Mouse (Mus musculus) testis, postnatal 14 days (tissue): ENCODE data around the gene Clmn.
A peak's percentile ranks its signal among the peaks of the same experiment; 100 is the strongest.

Experiments
- DNase-seq: peaks from one replicate; pipeline ENCODE4 v3.0.0; 2021; ENCODE audit warnings: low spot score

The Clmn gene

DNA sequence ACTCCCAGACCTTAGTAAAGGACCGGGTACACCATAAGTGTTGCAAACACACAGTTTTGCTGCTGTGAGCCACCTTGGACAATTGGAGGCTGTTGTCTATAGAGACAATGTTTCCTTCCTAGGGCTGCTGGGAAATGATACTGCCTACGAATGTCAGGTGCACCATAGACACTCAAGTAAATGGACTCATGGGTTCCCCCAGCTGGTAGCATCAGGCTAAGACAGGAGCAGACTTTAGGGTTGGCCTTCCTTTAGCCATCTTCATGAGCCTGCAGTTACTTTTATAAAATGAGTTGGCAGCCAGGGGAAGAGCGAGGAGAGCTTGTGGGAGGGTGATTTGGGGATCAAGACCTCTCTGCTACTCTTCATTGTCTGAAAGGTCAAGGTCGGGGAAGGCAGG is 52.2 kb downstream of the Clmn start:
- DNase-seq = peak; percentile 50

DNA sequence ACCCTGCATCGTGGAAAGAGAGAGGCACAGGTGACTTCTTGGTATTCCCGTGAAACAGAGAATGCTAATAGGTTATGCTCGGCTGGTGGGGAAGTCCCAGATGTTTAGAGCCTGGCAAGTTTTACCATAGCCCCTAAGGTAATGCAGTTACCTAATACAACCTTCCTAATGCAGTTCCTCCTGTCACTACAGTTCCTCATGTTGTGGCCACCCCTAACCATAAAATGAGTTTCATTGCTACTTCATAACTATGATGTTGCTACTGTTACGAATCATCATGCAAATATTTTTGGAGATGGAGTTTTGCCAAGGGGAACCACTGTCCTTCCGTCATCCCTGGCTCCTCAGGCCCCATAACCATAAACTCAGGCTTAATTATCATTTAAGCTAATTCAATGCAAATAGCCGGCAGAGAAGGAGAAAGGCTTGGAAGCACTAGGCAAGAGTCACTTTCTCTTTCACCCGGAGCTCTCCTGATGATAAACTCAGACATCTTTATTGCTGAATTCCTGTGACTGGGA is 53.9 kb downstream of the Clmn start:
- no peak for DNase-seq

DNA sequence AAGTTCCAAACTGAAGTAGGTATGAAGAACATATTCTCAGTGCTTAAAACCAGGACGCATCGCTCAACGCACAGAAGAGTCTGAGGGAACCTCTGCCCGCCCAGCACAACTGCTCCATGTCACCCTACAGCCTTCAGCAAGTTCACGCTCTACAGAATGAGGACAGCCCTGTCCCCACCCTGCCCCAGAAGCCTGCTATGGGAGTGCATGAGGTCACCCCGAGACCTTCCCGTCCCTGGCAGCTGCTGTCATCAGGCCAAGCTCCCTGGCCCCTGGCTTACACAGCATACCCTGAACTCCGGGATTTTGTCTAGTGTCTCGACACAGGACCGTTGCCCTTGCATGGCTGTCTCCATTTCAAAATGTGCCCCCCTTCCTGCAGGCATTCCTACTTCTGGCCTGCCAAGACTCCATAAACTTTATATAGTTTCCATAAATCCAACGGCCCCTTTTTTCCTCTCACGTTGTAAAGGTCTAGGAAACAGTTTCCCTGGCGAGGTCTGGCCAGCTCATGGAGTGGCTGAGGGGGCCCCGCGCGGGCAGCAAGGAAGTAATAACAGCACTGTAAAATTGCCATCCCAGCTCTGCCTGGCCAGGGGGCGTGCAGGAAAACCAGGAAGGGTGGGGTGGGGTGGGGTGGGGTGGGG is 56.3 kb downstream of the Clmn start:
- DNase-seq = no peak

DNA sequence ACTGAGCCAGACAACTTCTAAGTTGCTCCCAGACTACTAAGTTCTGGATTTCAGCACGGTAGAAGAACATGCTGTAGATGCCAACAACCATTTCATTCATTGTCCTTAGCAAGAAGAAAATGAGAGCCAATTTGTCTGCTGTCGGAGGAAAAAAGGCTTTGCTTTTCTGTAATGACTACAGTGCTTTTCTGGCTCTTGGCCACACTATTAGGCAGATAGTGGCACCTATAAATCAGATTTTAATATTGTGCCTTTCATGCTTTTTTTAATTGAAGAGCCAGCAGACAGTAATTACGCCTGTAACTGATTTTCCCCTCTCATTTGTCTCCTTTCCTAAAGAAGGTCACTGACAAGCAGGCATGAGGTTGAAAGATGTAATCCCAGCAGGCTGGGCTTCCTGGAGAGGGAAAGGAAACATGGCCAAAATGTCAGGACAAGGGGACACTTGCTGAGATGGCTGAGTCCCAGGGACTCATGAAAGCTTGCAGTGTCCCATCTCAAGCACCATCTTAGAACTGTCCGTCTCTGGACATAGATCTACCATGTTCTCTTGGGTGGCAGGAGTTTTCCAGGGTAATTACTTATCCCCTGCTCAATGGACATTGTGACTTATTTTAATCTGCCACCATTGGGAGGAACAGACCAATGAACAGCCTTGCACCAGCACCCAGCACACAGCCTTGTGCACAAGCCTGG is 58.0 kb downstream of the Clmn start:
- no peak for DNase-seq

DNA sequence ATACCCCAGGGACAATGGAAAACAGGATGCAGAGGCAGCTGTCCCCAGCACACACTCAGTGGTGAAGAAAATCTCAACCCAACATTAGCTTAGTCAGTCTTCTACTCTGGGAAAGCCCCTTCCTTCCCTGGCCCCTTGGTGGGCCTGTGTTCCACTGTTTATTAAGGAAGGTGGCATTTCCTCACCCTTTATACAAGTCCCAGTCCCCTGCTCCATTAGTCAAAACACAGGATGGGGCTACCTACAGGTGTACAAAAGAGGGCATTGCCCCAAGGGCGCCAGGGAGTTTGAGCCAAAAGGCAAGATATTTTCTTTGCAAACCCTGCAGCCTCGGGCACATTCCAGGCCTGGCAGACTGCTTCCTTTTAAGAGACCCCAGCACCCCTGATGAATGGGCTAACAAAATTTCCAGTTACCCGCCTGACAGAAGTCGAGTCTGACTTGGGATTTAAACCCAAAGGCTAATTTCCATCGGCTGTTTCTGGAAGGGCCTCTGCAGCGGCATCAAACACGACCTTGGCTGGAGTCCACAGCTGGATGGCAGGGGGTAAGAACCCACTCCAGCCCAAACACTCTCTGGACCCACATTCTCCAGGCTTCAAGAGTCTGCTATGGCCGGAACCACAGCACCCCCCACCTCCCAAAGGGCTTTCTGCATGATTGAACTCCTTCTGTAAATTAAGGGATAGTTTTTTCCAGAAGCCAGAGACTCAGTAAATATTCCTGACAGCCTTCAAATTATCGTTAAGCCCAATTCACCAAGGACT is 63.2 kb downstream of the Clmn start:
- DNase-seq = no peak

DNA sequence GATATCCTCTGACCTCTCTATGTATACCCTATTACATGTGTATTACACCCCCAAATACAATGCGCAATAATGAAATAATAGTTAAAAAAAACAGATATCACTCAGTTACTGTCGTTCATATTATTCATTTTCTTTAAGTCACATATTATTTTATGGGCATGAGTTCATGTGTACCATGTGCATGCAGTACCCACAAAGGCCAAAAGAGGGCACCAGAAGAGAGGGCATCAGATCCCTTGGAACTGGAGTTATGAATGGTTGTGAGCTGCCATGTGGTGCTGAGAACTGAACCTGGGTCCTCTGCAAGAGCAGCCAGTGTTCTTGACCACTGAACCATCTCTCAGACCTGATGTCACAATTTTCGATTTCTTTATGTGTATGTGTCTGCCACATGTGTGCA is 65.5 kb downstream of the Clmn start:
- no peak for DNase-seq

DNA sequence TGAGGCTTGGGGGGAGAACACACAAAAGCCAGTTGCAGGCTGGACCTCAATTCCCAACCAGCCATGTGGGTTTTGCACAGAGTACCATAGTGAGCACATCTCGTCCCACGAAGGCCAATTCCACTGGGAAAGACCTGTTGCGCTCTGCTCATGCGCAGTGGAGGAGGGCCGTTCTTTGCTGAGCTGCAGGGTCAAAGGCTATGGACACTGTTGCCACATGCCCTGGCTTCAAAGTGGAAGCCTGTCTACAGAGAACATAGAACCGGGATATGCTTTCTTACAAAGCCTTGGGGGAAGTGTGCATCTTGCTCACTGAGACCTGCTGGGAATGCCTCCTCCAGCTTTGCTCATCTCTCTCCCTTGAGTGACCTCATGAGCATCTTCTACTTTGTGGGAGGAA is 67.0 kb downstream of the Clmn start:
- no peak for DNase-seq

DNA sequence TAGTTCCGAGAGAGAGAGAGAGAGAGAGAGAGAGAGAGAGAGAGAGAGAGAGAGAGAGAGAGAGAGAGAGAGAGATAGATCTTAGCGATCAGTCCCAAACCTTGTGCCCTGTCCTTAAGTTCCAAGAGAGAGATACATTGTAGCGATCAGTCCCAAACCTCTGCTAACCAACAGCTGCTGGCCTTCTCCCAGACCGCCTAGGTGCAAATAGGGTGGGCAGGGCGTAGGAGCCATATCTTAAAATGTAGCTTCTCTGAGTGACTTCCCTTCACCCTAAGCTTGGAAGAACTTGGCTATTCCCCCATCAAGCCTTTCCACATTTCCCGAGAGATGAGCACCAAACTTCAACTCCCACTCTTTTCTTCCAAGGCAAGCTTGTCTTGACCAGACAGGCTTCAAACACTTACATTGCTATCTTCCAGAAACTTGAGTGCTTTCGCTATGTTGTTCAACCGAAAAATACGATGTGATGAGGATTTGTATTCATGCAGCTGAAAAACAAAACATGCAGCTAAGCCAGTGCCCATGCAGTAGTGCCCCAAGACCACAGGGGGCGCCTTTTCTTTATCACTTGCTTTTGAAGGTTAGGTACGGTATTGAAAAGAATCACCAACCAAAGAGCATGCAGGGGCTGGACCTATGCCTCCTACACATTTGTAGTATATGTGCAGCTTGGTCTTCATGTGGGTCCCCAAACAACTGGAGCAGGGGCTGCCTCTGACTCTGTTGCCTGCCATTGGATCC is 68.1 kb downstream of the Clmn start:
- DNase-seq = peak; percentile 75

DNA sequence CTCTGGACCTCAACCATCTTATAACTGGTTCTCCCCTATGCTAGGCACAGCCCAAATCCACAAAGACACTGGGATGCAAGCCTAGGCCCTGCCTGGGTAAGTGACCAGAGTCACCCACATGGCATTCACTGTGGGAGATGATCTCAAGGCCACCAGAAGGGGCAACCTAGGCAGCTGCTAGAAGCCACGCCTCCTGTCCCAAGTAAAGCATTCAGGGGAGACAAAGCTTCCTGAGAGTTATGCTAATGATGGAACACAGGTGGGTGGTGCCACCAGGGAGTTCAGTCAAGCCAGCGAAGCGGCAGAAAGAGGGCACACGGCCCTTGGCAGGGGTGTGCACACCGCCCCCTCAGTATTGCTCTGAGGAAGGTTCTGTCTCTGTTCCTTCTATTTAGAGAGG is 69.9 kb downstream of the Clmn start:
- DNase-seq = no peak

DNA sequence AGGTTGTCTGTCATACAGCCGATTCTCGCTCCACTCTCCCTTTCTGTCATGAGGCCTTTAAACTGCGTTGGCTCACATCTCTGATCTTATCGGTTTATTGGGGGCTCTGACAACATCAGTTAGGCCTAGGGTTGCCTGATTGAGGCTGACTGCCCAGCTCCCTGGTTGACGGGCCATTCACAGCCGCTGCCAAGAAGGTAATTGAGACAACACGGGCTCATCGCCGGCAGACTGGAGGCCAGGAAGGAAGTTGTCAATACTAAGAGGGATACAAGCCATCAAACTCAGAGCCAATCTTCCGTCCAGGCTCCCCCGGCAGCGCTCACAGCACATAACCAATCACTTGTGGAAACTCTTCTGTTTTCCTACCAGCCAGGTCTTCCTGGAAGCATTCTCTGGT is 71.4 kb downstream of the Clmn start:
- no peak for DNase-seq

DNA sequence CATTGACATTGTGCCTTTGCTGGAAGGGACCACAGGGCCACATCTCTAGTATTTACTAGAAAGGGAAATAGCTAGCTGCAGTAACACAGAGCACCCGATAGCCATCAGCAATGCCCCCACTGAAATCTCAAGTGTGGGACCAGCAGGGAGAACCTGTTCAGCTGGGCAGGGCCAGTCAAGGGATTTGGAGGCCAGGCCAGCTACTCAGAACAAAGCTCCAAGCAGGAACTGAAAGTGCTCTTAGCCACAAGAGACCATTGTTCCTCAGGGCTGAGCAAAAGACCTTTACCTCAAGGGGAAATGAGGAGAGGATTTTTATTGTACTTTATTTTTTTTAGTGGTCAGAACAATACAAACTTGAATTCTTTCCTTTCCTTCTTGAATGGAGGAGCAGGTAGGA is 87.3 kb downstream of the Clmn start:
- no peak for DNase-seq

DNA sequence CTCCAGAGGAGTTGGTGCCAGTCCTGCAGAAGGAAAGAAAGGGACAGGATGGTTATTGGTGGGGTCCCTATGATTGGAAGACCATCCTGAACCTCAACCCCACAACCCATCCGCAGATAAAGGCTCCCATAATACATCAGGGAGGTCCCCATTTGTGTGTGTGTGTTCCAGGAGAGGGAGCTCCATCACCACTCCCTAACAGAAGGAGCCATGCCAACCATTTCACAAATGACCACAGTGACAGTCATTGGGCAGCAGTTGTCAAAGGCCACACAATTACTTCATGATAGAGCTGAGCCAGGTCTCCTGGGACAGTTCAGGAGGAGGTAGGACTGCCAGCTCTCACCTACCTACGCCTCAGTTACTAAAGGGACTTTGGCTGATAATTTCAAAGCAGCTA is 92.9 kb downstream of the Clmn start:
- DNase-seq = no peak

DNA sequence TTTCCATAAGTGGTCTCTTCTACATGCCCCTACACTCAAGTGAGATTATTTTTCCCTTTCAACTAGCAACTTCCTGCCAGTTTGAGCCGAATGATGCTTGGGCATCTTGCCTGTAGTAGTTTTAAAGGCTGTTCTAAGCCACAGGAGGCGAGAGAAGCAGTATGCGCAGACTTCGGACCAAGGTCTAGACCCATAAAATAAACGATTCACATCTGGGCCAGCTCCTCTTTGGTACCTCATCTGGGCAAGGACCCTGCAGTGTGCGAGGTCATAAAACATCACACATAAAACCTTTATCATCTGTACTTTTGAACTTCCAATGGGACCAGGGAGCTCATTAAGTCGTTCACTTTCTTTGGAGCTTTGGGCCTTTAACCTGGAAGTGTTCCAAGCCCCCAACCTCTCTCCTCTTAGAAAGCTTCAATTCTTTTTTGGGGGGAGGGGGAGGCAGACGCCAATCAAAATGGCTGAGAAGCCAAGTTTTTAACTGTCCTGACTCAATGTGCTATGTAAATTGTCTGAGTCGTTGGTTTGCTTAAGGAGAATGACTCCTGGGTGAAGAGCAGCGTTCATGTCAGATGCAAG is 95.6 kb downstream of the Clmn start:
- DNase-seq = no peak

DNA sequence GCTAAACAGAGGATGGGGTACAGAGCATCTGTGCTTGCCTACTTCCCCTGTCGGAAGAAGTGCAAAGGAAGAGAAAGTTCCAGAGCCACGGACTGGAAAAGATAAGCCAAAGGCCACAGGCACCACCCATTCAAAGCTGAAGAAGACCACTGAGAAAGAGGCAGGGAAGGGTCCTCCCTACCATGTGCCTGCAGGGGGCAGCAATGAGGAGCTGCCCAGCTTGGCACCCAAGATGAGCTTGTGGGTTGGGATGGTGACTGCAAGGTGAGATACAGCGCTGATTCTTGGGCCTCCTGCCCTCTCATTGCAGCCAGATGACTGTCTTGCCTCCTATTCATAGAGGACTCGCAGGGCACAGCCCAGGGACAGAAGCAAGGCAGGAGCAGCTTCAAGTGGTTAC is 97.7 kb downstream of the Clmn start:
- no peak for DNase-seq

DNA sequence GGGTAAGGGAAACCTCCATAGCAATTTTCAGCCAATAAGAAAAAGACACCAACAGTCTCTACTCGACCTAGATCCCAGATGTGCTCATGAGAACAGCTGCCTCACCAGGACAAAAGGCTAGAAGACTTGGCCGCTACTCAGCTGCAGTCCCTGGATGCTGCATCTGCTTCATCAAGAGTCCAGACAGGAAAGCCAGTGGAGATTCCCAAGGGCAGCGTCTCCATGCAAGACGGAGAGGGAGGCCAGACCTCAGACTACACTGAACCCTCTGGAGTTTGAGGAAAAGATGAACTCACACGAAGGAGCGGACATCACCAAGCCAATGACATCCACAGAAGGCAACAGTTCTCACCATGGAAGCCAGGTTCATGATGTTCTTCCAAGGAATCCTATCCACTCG is 99.1 kb downstream of the Clmn start:
- peak; percentile 43 for DNase-seq

DNA sequence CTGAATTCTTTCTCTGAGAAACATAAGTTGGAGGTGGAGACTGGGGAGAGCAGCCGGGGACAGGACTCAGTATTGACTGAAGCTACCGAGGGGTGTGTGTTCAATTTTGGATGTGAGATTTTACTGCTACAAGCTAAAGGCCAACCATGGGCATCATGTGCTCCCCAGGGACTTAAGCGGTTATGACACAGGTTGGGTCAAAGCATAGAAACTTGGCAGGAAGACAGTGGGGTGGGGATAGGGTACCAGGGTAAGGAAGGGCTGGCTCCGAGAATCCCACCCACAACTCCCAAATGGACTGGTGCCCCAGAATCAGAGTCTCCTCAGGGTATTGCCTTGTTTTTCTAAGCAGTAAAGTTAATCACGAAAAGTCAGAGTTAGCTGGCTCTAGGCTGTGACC is 99.8 kb downstream of the Clmn start:
- no peak for DNase-seq

DNA sequence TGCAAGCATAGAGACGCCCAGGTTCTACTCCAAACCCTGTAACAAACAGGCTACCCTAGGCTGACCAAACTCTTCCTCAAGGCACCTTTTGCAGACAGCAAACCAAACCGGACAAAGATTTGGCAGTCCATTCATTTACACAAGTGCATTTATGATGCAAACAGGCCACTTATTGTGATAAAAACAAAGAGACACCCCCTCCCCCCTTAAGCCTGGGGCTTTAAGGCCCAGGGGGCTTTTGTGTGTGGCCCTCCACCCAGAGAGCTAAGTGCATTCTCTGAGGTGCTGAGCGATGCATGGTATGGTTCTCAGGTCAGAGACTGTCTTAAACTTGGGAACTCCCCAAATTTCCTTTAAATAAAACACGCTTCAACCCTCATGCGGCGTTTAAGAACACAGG is 101.0 kb downstream of the Clmn start:
- DNase-seq = no peak

DNA sequence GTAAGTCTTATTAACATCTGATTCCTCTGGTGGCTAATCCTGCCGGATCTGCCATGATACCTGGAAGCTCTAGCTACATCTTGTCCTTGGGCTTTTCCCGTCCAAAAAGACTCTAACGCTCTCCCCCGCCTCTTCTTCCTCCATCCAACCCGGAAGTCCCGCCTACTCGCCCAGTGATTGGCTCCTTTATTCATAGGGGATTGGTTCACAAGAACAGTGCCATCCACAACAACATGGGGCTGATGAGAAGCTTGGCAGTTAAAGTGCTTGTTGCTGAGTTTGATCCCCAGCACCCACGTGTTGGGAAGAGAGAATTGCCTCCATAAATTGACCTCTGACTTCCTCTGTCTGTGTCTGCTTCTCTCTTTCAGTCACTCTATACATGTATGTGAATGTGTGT is 103.5 kb downstream of the Clmn start:
- DNase-seq = peak; percentile 42

DNA sequence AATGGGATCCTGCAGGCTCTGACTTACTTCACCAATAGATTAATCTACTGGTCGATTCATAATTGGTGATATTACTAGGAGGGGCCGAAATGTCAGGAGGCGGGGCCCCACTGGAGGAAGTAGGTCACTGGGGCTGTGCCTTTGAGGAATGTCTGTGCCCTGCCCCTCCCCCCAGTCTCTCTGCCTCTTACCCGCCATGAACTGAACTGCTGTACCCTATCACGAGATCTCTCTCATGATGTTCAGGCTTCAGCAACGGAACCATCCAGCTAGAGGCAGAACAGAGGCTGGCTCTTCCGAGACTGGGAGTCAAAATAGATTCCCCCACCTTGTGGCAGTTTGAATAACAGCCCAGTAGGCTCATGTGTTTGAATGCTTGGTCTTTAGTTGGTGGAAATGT is 106.8 kb downstream of the Clmn start:
- no peak for DNase-seq

DNA sequence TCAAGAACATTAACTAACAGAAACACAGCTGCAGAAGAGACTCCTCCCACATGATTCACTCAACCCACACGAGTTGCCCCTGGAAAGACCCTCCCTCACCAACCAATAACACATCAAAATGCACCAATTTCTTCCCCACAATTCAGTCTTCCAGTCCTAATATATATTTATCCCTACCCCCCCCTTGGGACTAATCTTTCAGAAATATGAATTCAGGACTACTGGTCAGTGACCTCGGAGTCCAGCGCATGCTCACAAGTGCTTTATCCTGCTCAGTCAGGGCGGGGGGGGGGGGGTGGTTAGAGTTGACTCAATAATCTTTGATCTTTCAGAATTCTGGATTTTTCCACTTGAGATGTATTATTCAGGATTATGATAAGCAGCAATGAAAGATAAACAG is 111.2 kb downstream of the Clmn start:
- DNase-seq = no peak

DNA sequence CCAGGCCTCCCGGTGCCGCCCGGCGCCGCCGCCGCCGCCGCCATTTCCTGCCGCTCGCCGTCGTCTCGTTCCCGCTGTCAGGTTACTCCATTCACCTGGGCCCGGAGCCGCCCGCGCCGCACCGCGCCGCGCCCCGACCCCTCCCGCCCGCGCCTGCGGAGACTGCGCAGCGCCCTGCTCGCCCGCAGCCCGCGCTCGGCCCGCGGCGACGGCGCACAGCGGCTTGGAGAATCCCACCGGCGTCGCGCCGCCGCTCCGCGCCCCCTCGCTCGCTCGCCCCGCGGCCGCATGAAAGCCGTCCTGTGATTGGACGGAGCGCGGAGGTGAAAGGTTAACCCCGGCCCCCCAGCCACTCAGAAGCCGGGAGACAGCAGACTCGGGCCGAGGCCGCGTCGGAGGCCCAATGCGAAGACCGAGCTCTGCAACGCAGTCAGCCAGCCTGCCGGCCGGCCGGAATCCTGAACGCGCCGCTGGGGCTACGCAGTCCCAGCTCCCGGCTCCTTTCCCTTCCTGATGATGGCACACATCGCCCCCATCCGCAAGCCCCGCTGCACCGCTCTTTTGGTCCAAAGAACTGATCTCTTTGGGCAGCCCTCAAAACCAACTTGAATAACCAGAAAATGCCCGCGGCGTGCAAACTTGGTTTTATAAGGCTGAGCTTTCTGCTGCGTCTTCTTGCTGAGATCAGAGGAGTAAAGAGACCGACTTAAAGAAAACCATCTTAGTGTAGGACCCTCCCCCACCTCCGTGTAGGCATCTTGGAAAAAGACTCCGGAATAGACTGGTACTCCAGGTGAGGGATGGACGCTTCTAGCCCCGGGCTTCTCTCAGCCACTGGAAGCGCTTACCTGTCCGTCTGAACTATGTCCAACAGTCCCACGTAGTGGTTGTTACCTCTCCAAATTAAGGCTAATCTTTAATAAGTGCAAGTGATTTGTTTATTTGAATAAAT is 112.8 kb downstream of the Clmn start, which contains the start of gene Dicer1:
Gene Dicer1 (minus strand): TSS at position 139 of the 952 bp plus-strand sequence.
- DNase-seq = peak; percentile 96
